Mouse (Mus musculus): ENCODE results near the gene Chst15. TPM values are rescaled to one million over a fixed set of nuclear protein-coding genes. Genes with fewer than 3 reads are reported as not detected.
A peak's percentile ranks its signal among the peaks of the same experiment; 100 is the strongest.

Gene Chst15
- polyA plus RNA-seq, 1 experiment from 2014 or later, result 18.5 TPM

DNA sequence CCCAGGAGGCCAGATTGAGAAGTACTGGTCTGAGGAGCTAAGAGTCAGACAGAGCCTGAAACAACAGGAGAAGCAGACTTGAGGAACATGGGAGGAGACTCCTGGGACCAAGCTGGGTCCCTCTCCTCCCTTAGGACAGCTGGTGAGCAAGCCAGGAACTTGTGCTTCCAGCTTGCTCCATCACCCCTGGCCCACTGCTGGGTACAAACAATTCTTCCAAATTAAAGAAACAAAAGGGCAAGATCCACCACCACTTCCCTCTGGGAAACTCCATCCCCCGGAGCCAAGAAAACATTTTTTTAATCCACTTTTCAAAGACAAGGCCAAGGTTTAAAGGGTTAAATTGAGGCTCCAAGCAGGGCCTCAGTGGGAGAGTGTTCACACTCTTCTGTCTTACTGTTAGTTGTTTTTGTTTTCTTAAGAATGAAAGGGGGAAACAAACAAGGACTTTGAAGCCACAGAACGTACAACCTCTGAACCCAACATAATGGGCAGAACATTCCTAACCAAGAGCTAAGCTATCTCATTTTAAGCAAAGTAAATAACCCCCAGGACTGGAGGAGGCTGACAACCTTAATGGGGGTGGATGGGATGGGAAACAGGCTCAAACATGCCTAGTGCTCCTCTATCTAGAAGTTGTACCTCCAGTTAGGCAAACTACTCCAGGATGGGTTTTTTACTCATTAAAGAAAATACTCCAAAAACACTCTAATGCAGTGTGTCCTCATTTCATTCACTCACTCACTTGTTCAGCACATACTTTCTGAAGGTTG, 43.1 kb downstream of the Chst15 start:
- no peak overlapping the region for H3K4me3 ChIP-seq (ENCODE audit: low read length)
- H3K9ac ChIP-seq (ENCODE audit: low read depth, low read length), result no peak overlapping the region
- H3K4me1 ChIP-seq (ENCODE audit: control insufficient read depth, insufficient read depth, low read depth, low read length), result no peaks in the 10 kb centered on the region
- H3K27ac ChIP-seq (ENCODE audit: low read depth, low read length), result no peak overlapping the region
- no peak for ATAC-seq
- 57% methylated on average over 2 of the region's 2 CpGs for WGBS
- no peaks in the 10 kb centered on the region for H3K36me3 ChIP-seq (ENCODE audit: control insufficient read depth, insufficient read depth, low read length)
- H3K9me3 ChIP-seq (ENCODE audit: control insufficient read depth, low read length), result no peaks in the 10 kb centered on the region
- no peaks in the 10 kb centered on the region for H3K27me3 ChIP-seq (replicated peaks; ENCODE audit: control insufficient read depth, insufficient read depth, low read length)
- H3K4me2 ChIP-seq (ENCODE audit: low read length), result no peak overlapping the region

GRCm38 (mm10) chr7:132272984-132273383, 44.0 kb downstream of the Chst15 start:
- Histone ChIP-seq H3K36me3 (ENCODE audit: control insufficient read depth, insufficient read depth, low read length) (0 out of 2 replicates have a peak, but pooled peaks cover 3% of the 10 kb centered on the region), H3K4me1 (ENCODE audit: control insufficient read depth, insufficient read depth, low read depth, low read length) (no peaks in the 10 kb centered on the region), H3K4me3 (ENCODE audit: low read length) (no peak overlapping the region), H3K27me3 (replicated peaks; ENCODE audit: control insufficient read depth, insufficient read depth, low read length) (no peaks in the 10 kb centered on the region), H3K4me2 (ENCODE audit: low read length) (no peak overlapping the region), H3K9ac (ENCODE audit: low read depth, low read length) (no peak overlapping the region), H3K9me3 (ENCODE audit: control insufficient read depth, low read length) (no peaks in the 10 kb centered on the region), H3K27ac (ENCODE audit: low read depth, low read length) (no peak overlapping the region)
- WGBS, result 96% methylated on average over 5 of the region's 5 CpGs
- ATAC-seq, result no peak

GRCm38 (mm10) chr7:132270364-132270763, 46.7 kb downstream of the Chst15 start:
- WGBS, result 83% methylated on average over 8 of the region's 8 CpGs
- no peaks in the 10 kb centered on the region for H3K27me3 ChIP-seq (replicated peaks; ENCODE audit: control insufficient read depth, insufficient read depth, low read length)
- no peak overlapping the region for H3K4me3 ChIP-seq (ENCODE audit: low read length)
- H3K9ac ChIP-seq (ENCODE audit: low read depth, low read length), result no peak overlapping the region
- no peak for ATAC-seq
- H3K27ac ChIP-seq (ENCODE audit: low read depth, low read length), result no peak overlapping the region
- H3K4me1 ChIP-seq (ENCODE audit: control insufficient read depth, insufficient read depth, low read depth, low read length), result no peaks in the 10 kb centered on the region
- H3K4me2 ChIP-seq (ENCODE audit: low read length), result no peak overlapping the region
- H3K9me3 ChIP-seq (ENCODE audit: control insufficient read depth, low read length), result no peaks in the 10 kb centered on the region
- 0 out of 2 replicates have a peak, but pooled peaks cover 3% of the 10 kb centered on the region for H3K36me3 ChIP-seq (ENCODE audit: control insufficient read depth, insufficient read depth, low read length)

GRCm38 (mm10) chr7:132269661-132270060, 47.4 kb downstream of the Chst15 start:
- H3K4me1 ChIP-seq (ENCODE audit: control insufficient read depth, insufficient read depth, low read depth, low read length), result peaks cover 2% of the 10 kb centered on the region; the same call in 1 of the 2 replicates
- no peak overlapping the region for H3K9ac ChIP-seq (ENCODE audit: low read depth, low read length)
- no peak overlapping the region for H3K4me2 ChIP-seq (ENCODE audit: low read length)
- H3K27me3 ChIP-seq (replicated peaks; ENCODE audit: control insufficient read depth, insufficient read depth, low read length), result no peaks in the 10 kb centered on the region
- ATAC-seq, result no peak
- 0 out of 2 replicates have a peak, but pooled peaks cover 3% of the 10 kb centered on the region for H3K36me3 ChIP-seq (ENCODE audit: control insufficient read depth, insufficient read depth, low read length)
- no peak overlapping the region for H3K27ac ChIP-seq (ENCODE audit: low read depth, low read length)
- H3K4me3 ChIP-seq (ENCODE audit: low read length), result no peak overlapping the region
- no peaks in the 10 kb centered on the region for H3K9me3 ChIP-seq (ENCODE audit: control insufficient read depth, low read length)
- 78% methylated on average over 3 of the region's 3 CpGs for WGBS

DNA sequence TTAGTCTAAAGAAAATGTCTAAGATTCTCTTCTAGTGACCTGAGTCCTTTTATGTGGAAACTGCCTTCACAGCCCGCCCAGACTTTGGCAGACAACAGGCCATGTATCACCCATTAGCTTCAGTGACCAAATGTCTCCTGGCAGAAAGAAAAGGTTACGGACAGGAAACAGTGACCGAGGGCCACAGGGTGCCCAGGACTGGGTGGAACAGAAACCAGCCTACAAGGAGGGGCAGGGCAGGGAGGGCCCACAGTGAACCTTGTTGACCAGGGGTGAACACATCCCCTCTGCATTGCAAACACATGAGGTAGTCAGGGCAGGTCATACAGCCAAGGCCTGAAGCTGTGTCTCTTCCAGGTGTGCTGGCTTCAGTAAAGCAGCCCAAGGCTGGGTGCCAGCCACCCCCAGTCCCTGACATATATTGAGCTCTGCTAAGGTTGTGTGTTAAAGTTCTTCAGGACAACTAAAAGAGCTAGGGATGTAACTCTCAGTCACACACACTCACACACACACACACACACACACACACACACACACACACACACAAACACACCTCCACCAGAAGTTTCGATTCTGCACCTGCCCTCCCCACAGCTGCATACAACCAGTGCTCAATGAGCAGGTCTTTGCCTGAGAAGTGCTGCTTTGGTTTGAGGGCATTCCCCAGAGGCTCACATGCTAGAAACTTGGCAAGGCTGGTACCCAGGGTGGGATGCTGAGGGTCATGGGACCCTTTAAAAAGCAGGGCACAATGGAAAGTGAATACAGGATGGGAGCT, 49.1 kb downstream of the Chst15 start:
- Histone ChIP-seq H3K4me2 (ENCODE audit: low read length) (no peak overlapping the region), H3K36me3 (ENCODE audit: control insufficient read depth, insufficient read depth, low read length) (0 out of 2 replicates have a peak, but pooled peaks cover 3% of the 10 kb centered on the region), H3K4me1 (ENCODE audit: control insufficient read depth, insufficient read depth, low read depth, low read length) (peaks cover 6% of the 10 kb centered on the region), H3K27ac (ENCODE audit: low read depth, low read length) (no peak overlapping the region), H3K9me3 (ENCODE audit: control insufficient read depth, low read length) (no peaks in the 10 kb centered on the region), H3K9ac (ENCODE audit: low read depth, low read length) (no peak overlapping the region), H3K27me3 (replicated peaks; ENCODE audit: control insufficient read depth, insufficient read depth, low read length) (no peaks in the 10 kb centered on the region), H3K4me3 (ENCODE audit: low read length) (no peak overlapping the region)
- WGBS, result 87% methylated on average over 4 of the region's 4 CpGs
- ATAC-seq, result no peak

DNA sequence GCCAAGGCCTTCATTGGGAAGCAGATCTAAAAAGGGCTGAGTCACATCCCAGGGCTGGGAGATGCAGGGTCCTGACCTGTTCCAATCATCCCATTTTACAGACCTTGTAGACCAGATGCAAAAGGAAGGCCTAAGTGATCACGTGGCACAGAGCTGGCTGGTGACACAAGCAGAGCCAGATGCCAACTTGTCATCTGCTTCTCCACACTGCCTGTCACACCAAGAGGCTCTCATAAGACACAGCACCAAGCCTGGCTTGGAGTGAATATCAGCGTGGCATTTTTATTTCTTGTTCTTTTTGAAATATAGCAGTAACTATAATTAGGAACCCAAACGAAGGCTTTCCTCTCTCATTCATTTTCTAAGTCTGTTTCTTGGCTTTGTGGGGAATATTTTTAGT, 52.3 kb downstream of the Chst15 start:
- H3K9ac ChIP-seq (ENCODE audit: low read depth, low read length), result no peak overlapping the region
- H3K9me3 ChIP-seq (ENCODE audit: control insufficient read depth, low read length), result no peaks in the 10 kb centered on the region
- ATAC-seq, result no peak
- H3K4me2 ChIP-seq (ENCODE audit: low read length), result no peak overlapping the region
- no peak overlapping the region for H3K4me3 ChIP-seq (ENCODE audit: low read length)
- 48% methylated on average over 3 of the region's 3 CpGs for WGBS
- peak overlapping the region; percentile 6; the same call in 1 of the 2 replicates for H3K27ac ChIP-seq (ENCODE audit: low read depth, low read length)
- no peaks in the 10 kb centered on the region for H3K27me3 ChIP-seq (replicated peaks; ENCODE audit: control insufficient read depth, insufficient read depth, low read length)
- H3K4me1 ChIP-seq (ENCODE audit: control insufficient read depth, insufficient read depth, low read depth, low read length), result peaks cover 11% of the 10 kb centered on the region
- 0 out of 2 replicates have a peak, but pooled peaks cover 3% of the 10 kb centered on the region for H3K36me3 ChIP-seq (ENCODE audit: control insufficient read depth, insufficient read depth, low read length)

GRCm38 (mm10) chr7:132263186-132263585, 53.8 kb downstream of the Chst15 start:
- peak; percentile 62 for ATAC-seq
- Histone ChIP-seq H3K36me3 (ENCODE audit: control insufficient read depth, insufficient read depth, low read length) (no peaks in the 10 kb centered on the region), H3K4me3 (ENCODE audit: low read length) (no peak overlapping the region), H3K4me1 (ENCODE audit: control insufficient read depth, insufficient read depth, low read depth, low read length) (peaks cover 16% of the 10 kb centered on the region), H3K9ac (ENCODE audit: low read depth, low read length) (no peak overlapping the region), H3K9me3 (ENCODE audit: control insufficient read depth, low read length) (no peaks in the 10 kb centered on the region), H3K4me2 (ENCODE audit: low read length) (no peak overlapping the region), H3K27me3 (replicated peaks; ENCODE audit: control insufficient read depth, insufficient read depth, low read length) (no peaks in the 10 kb centered on the region), H3K27ac (ENCODE audit: low read depth, low read length) (peak overlapping the region; percentile 44)
- WGBS, result 30% methylated on average over 6 of the region's 6 CpGs

GRCm38 (mm10) chr7:132262696-132263095, 54.3 kb downstream of the Chst15 start:
- Histone ChIP-seq H3K4me3 (ENCODE audit: low read length) (no peak overlapping the region), H3K27me3 (replicated peaks; ENCODE audit: control insufficient read depth, insufficient read depth, low read length) (no peaks in the 10 kb centered on the region), H3K27ac (ENCODE audit: low read depth, low read length) (peak overlapping the region; percentile 44), H3K9me3 (ENCODE audit: control insufficient read depth, low read length) (no peaks in the 10 kb centered on the region), H3K4me1 (ENCODE audit: control insufficient read depth, insufficient read depth, low read depth, low read length) (peaks cover 16% of the 10 kb centered on the region), H3K36me3 (ENCODE audit: control insufficient read depth, insufficient read depth, low read length) (no peaks in the 10 kb centered on the region), H3K9ac (ENCODE audit: low read depth, low read length) (no peak overlapping the region), H3K4me2 (ENCODE audit: low read length) (no peak overlapping the region)
- 17% methylated on average over 6 of the region's 6 CpGs for WGBS
- peak; percentile 57 for ATAC-seq

- H3K4me3 ChIP-seq (ENCODE audit: low read length), result no peak overlapping the region
- H3K4me2 ChIP-seq (ENCODE audit: low read length), result no peak overlapping the region
- no peaks in the 10 kb centered on the region for H3K36me3 ChIP-seq (ENCODE audit: control insufficient read depth, insufficient read depth, low read length)
- H3K4me1 ChIP-seq (ENCODE audit: control insufficient read depth, insufficient read depth, low read depth, low read length), result peaks cover 16% of the 10 kb centered on the region
- H3K9ac ChIP-seq (ENCODE audit: low read depth, low read length), result no peak overlapping the region
- no peaks in the 10 kb centered on the region for H3K9me3 ChIP-seq (ENCODE audit: control insufficient read depth, low read length)
- H3K27me3 ChIP-seq (replicated peaks; ENCODE audit: control insufficient read depth, insufficient read depth, low read length), result no peaks in the 10 kb centered on the region
- ATAC-seq, result no peak
- 53% methylated on average over 3 of the region's 3 CpGs for WGBS
- H3K27ac ChIP-seq (ENCODE audit: low read depth, low read length), result no peak overlapping the region; the same call in 1 of the 2 replicates
Measured at GRCm38 (mm10) chr7:132261885-132262284, 55.1 kb downstream of the Chst15 start.
